Mouse (Mus musculus): Measurements from ENCODE around the gene Ear10.
"Not testable (repeated sequence)": the region's sequence is repeated elsewhere in the genome, so short reads cannot be mapped to it uniquely, and the experiment has no call there.

Ear10 gene

GRCm38 (mm10) chr14:43923459-43923858 lies at the start of gene Ear10:
Gene Ear10, minus strand, starts transcription at chr14:43923559.
- not testable (repeated sequence) for DNase-seq (ENCODE audit: low spot score)

- not testable (repeated sequence) for DNase-seq (ENCODE audit: low spot score)
These were observed 33.4 kb upstream of the Ear10 start, which contains the start of gene Ang5 for GRCm38 (mm10) chr14:43956769-43957168. Gene Ang5, plus strand, starts transcription at chr14:43957069.

- not testable (repeated sequence) for DNase-seq (ENCODE audit: low spot score)
These were observed 31.7 kb upstream of the Ear10 start for GRCm38 (mm10) chr14:43955074-43955473.

GRCm38 (mm10) chr14:43953382-43953781 lies 30.0 kb upstream of the Ear10 start:
- DNase-seq (ENCODE audit: low spot score) = not testable (repeated sequence)

GRCm38 (mm10) chr14:43933399-43933798 lies 10.0 kb upstream of the Ear10 start:
- DNase-seq (ENCODE audit: low spot score) = not testable (repeated sequence)

- DNase-seq (ENCODE audit: low spot score) = peak; percentile 29
These were observed 9.6 kb upstream of the Ear10 start for GRCm38 (mm10) chr14:43932991-43933390.

- DNase-seq (ENCODE audit: low spot score) = not testable (repeated sequence)
These were observed 2.1 kb upstream of the Ear10 start for GRCm38 (mm10) chr14:43925404-43925950.

- peak; percentile 46 for DNase-seq (ENCODE audit: low spot score)
These were observed 1.5 kb upstream of the Ear10 start, which contains the start of gene Gm8113 for GRCm38 (mm10) chr14:43924688-43925403. Gene Gm8113, plus strand, starts transcription at chr14:43925390.

- not testable (repeated sequence) for DNase-seq (ENCODE audit: low spot score)
These were observed 5.1 kb downstream of the Ear10 start for GRCm38 (mm10) chr14:43918214-43918613.

GRCm38 (mm10) chr14:43898577-43898976 lies 24.8 kb downstream of the Ear10 start:
- DNase-seq (ENCODE audit: low spot score) = peak; percentile 3

GRCm38 (mm10) chr14:43895357-43895756 lies 28.0 kb downstream of the Ear10 start:
- DNase-seq (ENCODE audit: low spot score) = not testable (repeated sequence)

GRCm38 (mm10) chr14:43891288-43891687 lies 32.1 kb downstream of the Ear10 start:
- not testable (repeated sequence) for DNase-seq (ENCODE audit: low spot score)

GRCm38 (mm10) chr14:43886235-43886634 lies 37.1 kb downstream of the Ear10 start:
- not testable (repeated sequence) for DNase-seq (ENCODE audit: low spot score)

- DNase-seq (ENCODE audit: low spot score) = not testable (repeated sequence)
These were observed 43.3 kb downstream of the Ear10 start for GRCm38 (mm10) chr14:43879966-43880545.

- DNase-seq (ENCODE audit: low spot score) = not testable (repeated sequence)
These were observed 45.6 kb downstream of the Ear10 start for GRCm38 (mm10) chr14:43877789-43878188.

GRCm38 (mm10) chr14:43875417-43875816 lies 47.9 kb downstream of the Ear10 start, which contains the start of gene Ear1:
Gene Ear1, minus strand, starts transcription at chr14:43875517.
- DNase-seq (ENCODE audit: low spot score) = not testable (repeated sequence)

GRCm38 (mm10) chr14:43874862-43875261 lies 48.5 kb downstream of the Ear10 start:
- not testable (repeated sequence) for DNase-seq (ENCODE audit: low spot score)
